Mouse (Mus musculus): Measurements from ENCODE around the gene Frmd6. TPM values are rescaled to one million over a fixed set of nuclear protein-coding genes. Genes with fewer than 3 reads are reported as not detected.

Gene Frmd6
- polyA plus RNA-seq, 1 experiment from 2014 or later: 15.9 TPM

DNA sequence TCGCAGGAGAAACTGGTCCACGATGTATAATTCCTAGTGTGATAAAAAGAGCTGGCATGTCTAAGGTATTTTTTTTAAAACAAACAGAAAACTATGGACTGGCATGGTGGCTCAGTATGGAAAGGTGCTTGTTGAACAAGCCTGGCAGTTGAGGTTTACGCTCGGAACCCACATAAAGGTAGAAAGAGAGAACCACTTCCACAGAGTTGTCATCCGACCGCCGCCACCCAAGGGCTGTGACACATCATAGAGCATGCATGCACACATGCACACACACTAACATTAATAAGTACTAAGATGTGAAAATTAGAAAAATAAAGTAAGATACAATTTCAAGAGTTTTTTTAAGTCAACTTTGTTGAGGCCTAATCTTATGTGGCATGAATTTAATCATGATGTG, 115.5 kb downstream of the Frmd6 start:
- Histone ChIP-seq H3K4me1 (ENCODE audit: control insufficient read depth, insufficient read depth, low read length) (peaks cover 4% of the 10 kb centered on the region), H3K4me3 (ENCODE audit: low read depth, low read length) (no peak overlapping the region), H3K27me3 (ENCODE audit: control insufficient read depth, insufficient read depth, low read length) (no peaks in the 10 kb centered on the region), H3K4me2 (no peak overlapping the region), H3K9ac (ENCODE audit: low read length) (no peak overlapping the region), H3K36me3 (ENCODE audit: control insufficient read depth, insufficient read depth, low read length) (peaks cover 10% of the 10 kb centered on the region; the same call in 1 of the 2 replicates), H3K9me3 (ENCODE audit: control insufficient read depth, low read length) (no peaks in the 10 kb centered on the region), H3K27ac (ENCODE audit: low read depth, low read length) (no peak overlapping the region)
- WGBS: 94% methylated on average over 7 of the region's 7 CpGs
- no peak for ATAC-seq (ENCODE audit: low FRiP score)
- DNase-seq (ENCODE audit: low spot score, missing footprints): no peak

DNA sequence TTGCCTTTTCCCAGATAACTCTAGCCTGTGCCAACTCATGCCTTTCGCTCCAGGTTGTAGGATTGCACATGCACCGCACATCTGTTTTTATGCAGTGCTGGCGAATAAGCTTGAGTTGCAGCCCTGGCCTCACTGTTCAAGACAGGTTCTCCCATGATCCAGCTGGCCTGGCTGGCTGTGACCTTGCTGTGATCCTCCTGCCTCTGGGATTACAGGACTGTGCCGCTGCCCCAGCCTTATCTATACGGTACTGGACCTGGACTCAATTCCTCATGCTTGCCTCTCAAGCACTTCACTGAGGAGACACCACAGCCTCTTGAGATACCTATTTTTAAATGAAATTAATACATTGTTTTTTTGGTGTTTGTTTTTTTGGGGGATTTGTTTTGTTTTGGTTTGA, 118.9 kb downstream of the Frmd6 start:
- Histone ChIP-seq H3K27ac (ENCODE audit: low read depth, low read length) (no peak overlapping the region), H3K9me3 (ENCODE audit: control insufficient read depth, low read length) (no peaks in the 10 kb centered on the region), H3K9ac (ENCODE audit: low read length) (no peak overlapping the region), H3K4me3 (ENCODE audit: low read depth, low read length) (no peak overlapping the region), H3K27me3 (ENCODE audit: control insufficient read depth, insufficient read depth, low read length) (no peaks in the 10 kb centered on the region), H3K4me2 (no peak overlapping the region), H3K36me3 (ENCODE audit: control insufficient read depth, insufficient read depth, low read length) (peaks cover 16% of the 10 kb centered on the region; the same call in 1 of the 2 replicates), H3K4me1 (ENCODE audit: control insufficient read depth, insufficient read depth, low read length) (no peaks in the 10 kb centered on the region; the same call in 1 of the 2 replicates)
- 96% methylated on average over 5 of the region's 5 CpGs for WGBS
- DNase-seq (ENCODE audit: low spot score, missing footprints) (no peak), ATAC-seq (ENCODE audit: low FRiP score) (no peak)

DNA sequence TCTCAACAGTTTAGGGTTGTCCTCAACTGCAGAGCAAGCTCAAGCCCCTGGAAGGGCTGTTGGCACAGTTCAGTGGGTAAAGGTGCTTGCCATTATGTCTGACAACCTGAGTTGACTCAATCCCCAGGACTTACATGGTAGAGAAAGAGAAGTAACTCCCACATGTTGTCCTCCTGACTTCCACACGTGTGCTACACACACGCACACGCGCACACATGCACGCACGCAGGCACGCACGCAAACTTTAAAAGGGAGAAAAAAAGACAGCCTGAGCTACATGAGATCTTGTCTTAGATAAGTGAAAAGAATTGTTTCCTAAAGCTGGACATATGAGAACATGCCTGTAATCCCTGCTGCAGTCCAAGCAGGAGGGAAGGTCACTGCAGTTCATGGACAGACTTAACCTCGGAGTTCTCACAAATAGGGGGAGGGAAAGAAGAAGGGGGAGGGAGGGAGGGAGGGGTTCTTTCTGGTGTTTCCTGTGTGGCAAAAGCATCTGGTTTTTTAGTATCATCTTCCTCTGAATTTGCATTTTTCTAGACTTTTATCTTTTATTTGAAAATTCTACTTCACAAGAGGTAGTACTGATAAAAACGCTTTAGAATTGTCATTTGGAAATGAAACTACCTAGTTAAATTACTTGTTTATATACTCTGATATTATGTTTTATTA, 121.4 kb downstream of the Frmd6 start:
- no peak overlapping the region for H3K27ac ChIP-seq (ENCODE audit: low read depth, low read length)
- H3K27me3 ChIP-seq (ENCODE audit: control insufficient read depth, insufficient read depth, low read length): no peaks in the 10 kb centered on the region
- ATAC-seq (ENCODE audit: low FRiP score) (no peak), DNase-seq (ENCODE audit: low spot score, missing footprints) (no peak)
- no peak overlapping the region for H3K9ac ChIP-seq (ENCODE audit: low read length)
- no peak overlapping the region for H3K4me3 ChIP-seq (ENCODE audit: low read depth, low read length)
- no peak overlapping the region for H3K4me2 ChIP-seq
- H3K9me3 ChIP-seq (ENCODE audit: control insufficient read depth, low read length): no peaks in the 10 kb centered on the region
- WGBS: 96% methylated on average over 10 of the region's 10 CpGs
- no peaks in the 10 kb centered on the region for H3K4me1 ChIP-seq (ENCODE audit: control insufficient read depth, insufficient read depth, low read length)
- H3K36me3 ChIP-seq (ENCODE audit: control insufficient read depth, insufficient read depth, low read length): peaks cover 16% of the 10 kb centered on the region; the same call in 1 of the 2 replicates

Other genes starting within 250 kb of the Frmd6 start
- 275 and 291 TPM in 2 replicates for gene Actr10, start 112.3 kb downstream of the Frmd6 start, polyA plus RNA-seq (2014; fragmentation: Nextera tagmentation; extraction: Ambion mirVana)
- gene Psma3, start 149.1 kb downstream of the Frmd6 start, polyA plus RNA-seq (2014; fragmentation: Nextera tagmentation; extraction: Ambion mirVana): 654 and 676 TPM in 2 replicates
- gene Arid4a, start 190.5 kb downstream of the Frmd6 start, polyA plus RNA-seq (2014; fragmentation: Nextera tagmentation; extraction: Ambion mirVana): 34.5 and 35.2 TPM in 2 replicates

Measured in midbrain, embryonic 11.5 days (tissue).